Mouse (Mus musculus) frontal cortex, postnatal 25 days (tissue): ENCODE measurements around the gene Npas3.

Experiments
- DNase-seq, 2 experiments: peaks; one replicate each; pipeline ENCODE4 v3.0.0; 2022; ENCODE audit warnings: low spot score in 2 of 2

The Npas3 gene

GRCm38 (mm10) chr12:53694346-53694745, 445.9 kb downstream of the Npas3 start:
- DNase-seq, result no peak

DNA sequence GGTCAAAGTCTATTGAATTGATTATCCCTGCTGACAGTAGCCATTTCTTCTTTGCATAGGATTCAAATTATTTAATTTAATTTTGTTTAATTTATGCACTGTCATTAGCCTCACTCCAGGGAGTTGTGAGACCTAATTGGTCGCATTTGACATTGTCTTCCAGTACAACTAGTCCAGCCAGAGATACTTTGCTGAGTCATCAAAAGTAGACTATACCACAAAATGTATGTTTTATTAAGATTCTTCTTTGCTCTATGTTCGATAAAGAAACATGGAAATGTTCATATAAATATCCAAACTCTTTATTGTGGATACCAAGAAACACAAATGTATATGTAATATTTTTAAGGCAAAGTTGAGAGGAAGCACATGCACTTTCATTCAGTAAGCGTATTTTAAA, 446.8 kb downstream of the Npas3 start:
- DNase-seq, result no peak

- no peak for DNase-seq
Measured at GRCm38 (mm10) chr12:53697645-53698044, 449.2 kb downstream of the Npas3 start.

DNA sequence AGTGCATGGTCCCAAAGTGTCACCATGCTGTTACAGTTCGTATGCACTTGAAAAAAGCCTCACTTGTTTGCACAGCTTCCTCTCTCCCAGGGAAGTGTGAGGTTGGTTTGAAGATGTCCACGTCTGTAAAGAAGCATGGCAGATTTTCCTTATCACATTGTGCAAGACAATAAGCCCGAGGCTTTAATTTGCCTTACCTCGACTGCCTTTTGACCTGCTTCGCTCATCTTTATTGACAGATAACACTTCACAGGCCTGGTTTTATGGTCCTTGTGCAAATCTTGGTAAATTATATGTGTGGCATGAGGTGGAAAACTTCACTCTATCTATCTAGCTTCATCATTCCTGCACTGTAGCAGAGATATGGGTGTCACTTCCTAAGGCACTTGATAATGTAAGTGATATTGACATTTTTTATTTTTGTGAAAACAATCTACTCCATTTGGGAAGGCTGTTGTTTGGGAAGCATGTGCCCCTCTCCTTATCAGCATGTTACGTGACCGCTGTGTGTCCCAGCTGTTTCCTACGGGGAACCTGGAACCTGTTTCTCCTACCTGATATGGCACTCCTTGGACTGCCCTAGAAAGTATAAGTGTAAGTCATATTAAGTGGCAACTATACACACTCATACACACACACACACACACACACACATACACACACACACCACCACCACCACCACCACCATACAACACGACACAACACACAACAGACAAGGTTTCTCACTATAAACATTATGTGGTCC, 450.2 kb downstream of the Npas3 start:
- DNase-seq, result no peak

- no peak for DNase-seq
Measured at GRCm38 (mm10) chr12:53719896-53720295, 471.4 kb downstream of the Npas3 start.

GRCm38 (mm10) chr12:53722156-53722555, 473.7 kb downstream of the Npas3 start:
- DNase-seq, result no peak

GRCm38 (mm10) chr12:53722718-53723698, 474.5 kb downstream of the Npas3 start:
- DNase-seq, result no peak

GRCm38 (mm10) chr12:53729275-53729674, 480.8 kb downstream of the Npas3 start:
- no peak for DNase-seq

DNA sequence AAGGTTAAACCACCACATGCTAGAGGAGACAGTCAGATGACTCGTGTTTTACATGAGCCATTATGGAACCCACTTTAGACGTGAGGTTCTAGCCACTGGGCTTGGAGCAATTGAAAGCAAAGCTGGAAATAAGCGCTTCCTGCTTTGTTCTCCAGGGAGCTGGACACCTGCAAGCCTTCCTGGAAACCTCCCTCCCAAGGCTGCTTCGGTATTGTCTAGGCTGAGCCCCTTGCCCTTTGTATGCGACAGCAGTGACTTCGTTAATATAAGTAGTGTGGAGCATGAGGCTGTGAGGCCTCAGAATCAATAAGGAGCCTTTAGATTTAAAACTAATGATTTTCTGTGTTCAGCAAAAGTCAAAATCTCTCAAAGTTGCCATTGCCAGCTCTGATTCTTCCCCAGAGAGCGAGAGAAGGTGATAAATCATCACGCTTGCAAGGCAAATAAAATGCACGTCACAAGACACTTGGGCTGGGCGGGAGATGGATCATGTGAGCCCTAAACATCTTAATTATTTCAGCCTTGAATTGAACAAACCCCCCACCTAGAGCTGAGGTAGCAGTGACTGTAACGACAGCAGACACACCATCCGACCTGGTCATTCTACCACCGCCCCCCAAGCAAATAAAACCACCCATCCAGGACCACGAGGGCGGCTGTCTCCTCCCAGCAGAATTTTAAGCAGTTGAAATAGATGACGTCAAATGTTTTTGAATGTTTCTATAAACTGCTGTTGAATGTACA, 490.2 kb downstream of the Npas3 start:
- no peak for DNase-seq

- DNase-seq, result no peak
Measured at GRCm38 (mm10) chr12:53746653-53747052, 498.2 kb downstream of the Npas3 start.

GRCm38 (mm10) chr12:53749375-53749774, 500.9 kb downstream of the Npas3 start:
- no peak for DNase-seq

DNA sequence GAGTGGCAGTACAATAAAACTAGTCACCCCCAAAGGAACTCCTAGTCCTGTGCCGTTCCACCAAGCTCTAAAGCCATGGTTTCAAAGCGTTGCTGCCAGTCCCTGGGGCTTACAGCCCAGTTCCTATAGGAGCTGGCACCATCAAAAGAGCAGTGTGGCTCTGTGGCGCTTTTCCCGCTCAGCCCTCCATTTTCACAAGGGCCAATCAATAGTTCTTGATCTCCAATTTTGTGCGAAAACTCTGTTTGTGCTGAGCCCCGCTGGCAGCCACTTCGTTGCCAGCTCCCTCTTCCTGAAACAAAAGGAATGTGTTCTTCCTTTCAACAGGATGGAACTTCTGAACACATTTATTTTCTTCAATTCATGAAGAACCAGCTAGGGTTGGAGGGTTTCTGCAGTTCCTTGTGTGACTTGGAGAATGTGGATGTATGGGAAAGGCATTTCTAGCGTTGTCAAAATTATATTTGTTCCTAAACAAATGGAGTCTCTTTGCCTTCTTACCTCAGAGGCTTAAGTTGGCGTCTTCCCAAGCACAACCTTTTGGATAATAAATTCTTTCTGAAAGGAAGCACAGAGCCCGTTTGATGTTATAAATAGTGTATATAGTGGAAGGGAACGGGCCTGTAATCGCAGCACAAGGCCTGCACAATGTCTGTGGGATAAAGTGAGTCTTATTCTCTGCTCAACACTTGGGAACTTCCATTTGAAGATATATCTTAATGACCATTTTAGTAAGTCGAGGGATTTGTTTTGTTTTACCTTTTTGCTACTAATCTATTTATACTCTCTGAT, 504.0 kb downstream of the Npas3 start:
- no peak for DNase-seq

- no peak for DNase-seq
Measured at GRCm38 (mm10) chr12:53753368-53753937, 505.0 kb downstream of the Npas3 start.

DNA sequence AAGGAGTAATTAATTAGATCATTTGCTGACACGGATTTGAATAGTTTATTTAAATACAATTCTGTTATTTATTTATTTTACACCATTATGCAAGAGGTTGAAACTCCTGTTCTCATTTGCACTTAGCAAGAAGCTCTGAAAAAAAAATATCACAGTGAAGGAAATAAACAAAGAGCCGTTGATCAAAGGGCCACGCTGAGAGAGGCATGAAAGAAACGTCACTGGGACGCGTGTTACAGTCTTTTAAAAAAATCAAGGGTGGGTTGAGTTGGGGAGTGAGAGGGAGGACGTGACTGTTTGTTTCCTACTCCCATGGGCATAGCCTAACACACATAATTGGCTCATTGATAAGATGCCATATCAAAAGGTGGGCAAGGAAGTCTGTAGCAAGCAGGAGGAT, 505.8 kb downstream of the Npas3 start:
- no peak for DNase-seq

GRCm38 (mm10) chr12:53757631-53758030, 509.2 kb downstream of the Npas3 start:
- no peak for DNase-seq

DNA sequence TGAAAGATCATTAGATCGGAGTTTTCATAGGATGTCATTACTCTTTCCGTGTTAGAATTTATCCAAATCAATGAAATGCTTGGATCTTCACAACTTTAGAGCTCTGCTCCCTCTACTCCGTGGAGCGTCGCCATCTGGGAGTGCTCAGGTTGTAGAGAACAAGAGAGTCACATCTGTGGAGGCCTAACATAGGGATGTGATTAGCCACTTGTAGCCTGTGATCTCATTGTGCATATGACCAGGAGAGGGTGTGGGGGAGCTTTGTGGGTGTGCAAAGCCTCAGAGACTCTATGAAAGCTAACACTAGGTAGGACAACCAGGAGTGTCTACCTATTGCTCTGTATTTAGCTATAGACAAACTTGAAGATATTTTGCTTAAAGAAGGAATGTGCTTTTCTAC, 509.9 kb downstream of the Npas3 start:
- no peak for DNase-seq

GRCm38 (mm10) chr12:53764143-53764542, 515.7 kb downstream of the Npas3 start:
- DNase-seq, result no peak

DNA sequence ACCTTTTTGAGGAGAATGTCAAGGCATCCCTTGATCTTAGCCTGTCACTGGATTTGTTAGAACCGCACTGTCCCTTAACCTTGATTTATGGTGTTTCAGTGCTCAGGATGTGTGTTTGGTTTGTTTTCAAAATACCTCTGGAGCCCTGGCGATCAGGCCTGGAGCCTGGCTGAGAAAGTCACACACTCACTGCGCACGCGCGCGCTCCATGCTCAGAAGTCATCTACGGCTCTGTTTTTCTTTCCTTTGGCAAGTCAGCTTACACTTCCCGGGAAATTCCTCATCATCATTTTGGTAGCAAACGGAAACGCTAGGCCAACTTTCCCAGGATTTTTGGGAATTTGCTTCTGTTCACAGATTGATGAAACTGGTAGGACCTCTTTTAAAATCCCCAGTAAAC, 519.9 kb downstream of the Npas3 start:
- DNase-seq, result no peak

DNA sequence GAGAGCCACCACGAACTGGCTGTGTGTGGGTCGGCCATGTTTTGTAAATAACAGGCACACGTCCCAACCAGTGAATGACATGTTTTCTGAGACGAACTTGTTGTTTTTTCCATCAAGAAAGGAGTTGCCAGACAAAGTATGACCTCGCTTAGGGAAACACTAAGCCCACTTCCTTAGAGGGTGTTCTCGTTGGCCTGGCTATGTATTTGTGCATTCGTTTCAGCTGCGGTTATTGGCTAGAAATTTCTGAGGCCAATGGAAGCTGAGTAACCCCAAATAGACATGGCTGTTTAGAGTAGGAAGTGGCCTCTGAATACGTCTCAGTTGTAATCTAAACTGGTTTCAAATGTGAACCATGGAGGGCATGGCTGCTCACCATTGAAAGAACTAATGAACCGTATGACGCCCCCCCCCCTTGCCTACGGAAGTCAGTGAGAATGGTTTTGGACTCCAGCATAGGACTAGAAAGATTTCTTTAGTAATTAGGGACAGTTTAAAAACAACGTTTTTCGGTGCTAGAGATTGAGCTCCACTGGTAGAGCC, 523.0 kb downstream of the Npas3 start:
- no peak for DNase-seq

DNA sequence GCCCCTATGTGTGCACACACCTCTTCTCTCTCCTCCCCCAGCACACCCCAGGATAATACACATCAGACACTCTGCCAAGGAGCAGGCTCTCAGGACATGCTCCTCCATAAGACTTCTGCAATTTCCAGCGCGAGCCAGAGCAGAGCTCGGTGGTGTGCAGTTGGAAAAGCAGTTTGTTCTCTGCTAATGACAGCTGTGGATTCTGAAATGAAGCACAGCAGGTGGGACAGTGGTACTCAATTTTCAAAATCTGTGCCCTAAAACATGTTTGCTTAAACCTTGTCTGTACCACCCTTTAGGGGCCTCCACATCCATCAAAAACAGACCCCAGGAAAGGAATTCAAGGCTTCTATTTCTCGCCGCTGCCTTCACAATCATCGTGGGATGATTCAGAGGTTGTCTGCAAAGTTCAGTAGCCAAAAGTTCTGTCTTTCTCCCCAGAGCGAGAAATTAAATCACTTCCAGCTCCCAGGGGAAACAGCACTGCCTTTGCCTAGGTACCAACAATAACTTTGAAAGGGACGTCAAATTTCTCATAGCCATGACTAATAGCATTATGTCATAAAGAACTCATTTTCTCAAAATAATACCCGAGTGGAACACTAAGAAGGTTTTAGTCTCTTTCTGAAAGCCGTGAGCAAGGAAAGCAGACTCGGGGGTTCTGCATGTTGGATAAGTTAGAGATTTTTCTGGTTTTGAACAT, 533.5 kb downstream of the Npas3 start:
- no peak for DNase-seq
